8 mouse cellular contexts compared by ENCODE assay signal in genomic region chr19:29100874-29101542, GRCm38 (mm10). TPM values are rescaled to one million over a fixed set of nuclear protein-coding genes. Genes with fewer than 3 reads are reported as not detected.
DNase-seq lines count a peak whose midpoint lies in the region; ATAC-seq and TF ChIP-seq lines count a peak whose summit lies in the region.

Gene Rcl1 (plus strand): TSS chr19:29101375.

- ATAC-seq in forebrain, embryonic 13.5 days: peak; percentile 100
- ATAC-seq in liver, postnatal 0 days: peak; percentile 100
- peak; percentile 100 for ATAC-seq in neural tube, embryonic 14.5 days (ENCODE audit: low read depth)

- H3K9ac ChIP-seq in forebrain, embryonic 13.5 days: peak within 1 kb of the TSS; percentile 76
- H3K9ac ChIP-seq in liver, postnatal 0 days (replicated peaks): peak within 1 kb of the TSS; percentile 92
- peak within 1 kb of the TSS; percentile 69 for H3K9ac ChIP-seq in neural tube, embryonic 14.5 days (replicated peaks; ENCODE audit: low read depth, low read length)

- no peak for TF ChIP-seq EP300 in liver, postnatal 0 days (IDR thresholded peaks at IDR 0.05; ENCODE audit: low read depth)

- peak within 1 kb of the TSS; percentile 99 for H3K4me3 ChIP-seq in E14TG2a.4 (replicated peaks; ENCODE audit: low read length)
- H3K4me3 ChIP-seq in forebrain, embryonic 13.5 days: peak within 1 kb of the TSS; percentile 96
- H3K4me3 ChIP-seq in liver, postnatal 0 days (ENCODE audit: low read depth, low read length): peak within 1 kb of the TSS; percentile 98
- peak within 1 kb of the TSS; percentile 98 for H3K4me3 ChIP-seq in neural tube, embryonic 14.5 days (ENCODE audit: low read depth, low read length)

- intact Hi-C loops in heart, postnatal 10 days (cut with DNase I): loop anchor here (2.0 kb wide), 1 partner anchor 152 kb away; no protein-coding TSS in a partner anchor

- under 1% methylated on average over 56 of the region's 58 CpGs for WGBS in forebrain, embryonic 13.5 days
- under 1% methylated on average over 58 of the region's 58 CpGs for WGBS in large intestine, adult 2 months
- WGBS in liver, postnatal 0 days (ENCODE audit: insufficient replicate concordance): under 1% methylated on average over 57 of the region's 58 CpGs
- WGBS in neural tube, embryonic 14.5 days: under 1% methylated on average over 55 of the region's 58 CpGs

- peaks cover 47% of the 10 kb centered on the region for H3K4me1 ChIP-seq in E14TG2a.4 (replicated peaks; ENCODE audit: low read depth, low read length)
- H3K4me1 ChIP-seq in forebrain, embryonic 13.5 days: peaks cover 17% of the 10 kb centered on the region
- H3K4me1 ChIP-seq in liver, postnatal 0 days (ENCODE audit: insufficient read depth): peaks cover 17% of the 10 kb centered on the region
- peaks cover 8% of the 10 kb centered on the region; the same call in 1 of the 2 replicates for H3K4me1 ChIP-seq in neural tube, embryonic 14.5 days (ENCODE audit: control insufficient read depth, insufficient read depth, low read length)

- no peak for TF ChIP-seq CTCF in E14TG2a.4 (conservative IDR thresholded peaks at IDR 0.05; ENCODE audit: low read length)
- TF ChIP-seq CTCF in liver, postnatal 0 days (IDR thresholded peaks at IDR 0.05; ENCODE audit: low read depth): no peak

- peak within 1 kb of the TSS; percentile 59 for H3K27ac ChIP-seq in forebrain, embryonic 13.5 days
- H3K27ac ChIP-seq in liver, postnatal 0 days (ENCODE audit: low read depth): peak within 1 kb of the TSS; percentile 95
- peak within 1 kb of the TSS; percentile 45; the same call in 1 of the 2 replicates for H3K27ac ChIP-seq in neural tube, embryonic 14.5 days (ENCODE audit: low read depth, low read length)

- peaks cover 4% of the 10 kb centered on the region; the same call in 1 of the 2 replicates for H3K27me3 ChIP-seq in E14TG2a.4 (ENCODE audit: insufficient read depth, low read length)
- H3K27me3 ChIP-seq in forebrain, embryonic 13.5 days: no peaks in the 10 kb centered on the region
- H3K27me3 ChIP-seq in liver, postnatal 0 days (ENCODE audit: insufficient read depth, low read length): no peaks in the 10 kb centered on the region
- H3K27me3 ChIP-seq in neural tube, embryonic 14.5 days (ENCODE audit: control insufficient read depth, insufficient read depth, low read length): no peaks in the 10 kb centered on the region

- no peaks in the 10 kb centered on the region for H3K9me3 ChIP-seq in E14TG2a.4 (ENCODE audit: low read length)
- H3K9me3 ChIP-seq in forebrain, embryonic 13.5 days (replicated peaks): no peaks in the 10 kb centered on the region
- H3K9me3 ChIP-seq in liver, postnatal 0 days (ENCODE audit: low read length): no peaks in the 10 kb centered on the region
- no peaks in the 10 kb centered on the region for H3K9me3 ChIP-seq in neural tube, embryonic 14.5 days (ENCODE audit: control insufficient read depth, low read length)

- peaks cover 17% of the 10 kb centered on the region for H3K36me3 ChIP-seq in E14TG2a.4 (ENCODE audit: insufficient read depth, low read length)
- no peaks in the 10 kb centered on the region for H3K36me3 ChIP-seq in forebrain, embryonic 13.5 days (ENCODE audit: poor library complexity, severe bottlenecking)
- 0 out of 2 replicates have a peak, but pooled peaks cover 5% of the 10 kb centered on the region for H3K36me3 ChIP-seq in liver, postnatal 0 days (replicated peaks; ENCODE audit: insufficient read depth, low read length)
- H3K36me3 ChIP-seq in neural tube, embryonic 14.5 days (ENCODE audit: control insufficient read depth, insufficient read depth, low read length): no peaks in the 10 kb centered on the region

- H3K4me2 ChIP-seq in forebrain, embryonic 13.5 days: peak within 1 kb of the TSS; percentile 89
- peak within 1 kb of the TSS; percentile 100 for H3K4me2 ChIP-seq in liver, postnatal 0 days (ENCODE audit: low read depth, low read length)
- peak within 1 kb of the TSS; percentile 72 for H3K4me2 ChIP-seq in neural tube, embryonic 14.5 days (ENCODE audit: low read depth, low read length)

- DNase-seq in c-Kit-positive CD71-positive TER-119-positive erythroid progenitor cells, embryonic 14.5 days (ENCODE audit: low spot score): peak; percentile 96
- peak; percentile 95 to 97 for DNase-seq in heart, postnatal 10 days
- DNase-seq in large intestine, adult 2 months (ENCODE audit: low read depth, low spot score): peak; percentile 85
- peak; percentile 97 for DNase-seq in liver, postnatal 0 days
- peak; percentile 94 for DNase-seq in testis, postnatal 10 days (ENCODE audit: low spot score)

RNA-seq across cellular contexts. Expression of gene Rcl1, which starts in this region (rescaled TPM):
- polyA plus RNA-seq in forebrain, embryonic 13.5 days (2015; fragmentation: Nextera tagmentation; extraction: Ambion mirVana): 37.7 and 38.5 TPM in 2 replicates
- total RNA-seq in heart, postnatal 10 days (2021): 1 to 10 TPM; 6.5 to 8.2 TPM
- polyA plus RNA-seq in large intestine, adult 2 months (2012; rRNA removed): 16.4 and 17.5 TPM in 2 replicates
- 78.3 and 79.2 TPM in 2 replicates for polyA plus RNA-seq in liver, postnatal 0 days (2015; fragmentation: Nextera tagmentation; extraction: Ambion mirVana)
- polyA plus RNA-seq in neural tube, embryonic 14.5 days (2014; fragmentation: Nextera tagmentation; extraction: Ambion mirVana): 36.0 and 36.1 TPM in 2 replicates

Comparison
In these comparisons a context has a peak if more than half of its experiments do, and no peak if none do; other contexts are left out.
1. Peak in every context shown above with its lines: DNase-seq, ATAC-seq, H3K4me3 ChIP-seq and H3K27ac ChIP-seq.
2. H3K27ac ChIP-seq: peak in every context shown above with its lines; median percentile 95 in liver, postnatal 0 days; 59 in forebrain, embryonic 13.5 days; 45 in neural tube, embryonic 14.5 days.